Mouse (Mus musculus): Measurements from ENCODE around the gene Fam3b. TPM values are rescaled to one million over a fixed set of nuclear protein-coding genes. Genes with fewer than 3 reads are reported as not detected.
A peak's percentile ranks its signal among the peaks of the same experiment; 100 is the strongest.

The Fam3b gene
- 0.32 and 0.41 TPM in 2 replicates for polyA plus RNA-seq (2012; rRNA removed)

DNA sequence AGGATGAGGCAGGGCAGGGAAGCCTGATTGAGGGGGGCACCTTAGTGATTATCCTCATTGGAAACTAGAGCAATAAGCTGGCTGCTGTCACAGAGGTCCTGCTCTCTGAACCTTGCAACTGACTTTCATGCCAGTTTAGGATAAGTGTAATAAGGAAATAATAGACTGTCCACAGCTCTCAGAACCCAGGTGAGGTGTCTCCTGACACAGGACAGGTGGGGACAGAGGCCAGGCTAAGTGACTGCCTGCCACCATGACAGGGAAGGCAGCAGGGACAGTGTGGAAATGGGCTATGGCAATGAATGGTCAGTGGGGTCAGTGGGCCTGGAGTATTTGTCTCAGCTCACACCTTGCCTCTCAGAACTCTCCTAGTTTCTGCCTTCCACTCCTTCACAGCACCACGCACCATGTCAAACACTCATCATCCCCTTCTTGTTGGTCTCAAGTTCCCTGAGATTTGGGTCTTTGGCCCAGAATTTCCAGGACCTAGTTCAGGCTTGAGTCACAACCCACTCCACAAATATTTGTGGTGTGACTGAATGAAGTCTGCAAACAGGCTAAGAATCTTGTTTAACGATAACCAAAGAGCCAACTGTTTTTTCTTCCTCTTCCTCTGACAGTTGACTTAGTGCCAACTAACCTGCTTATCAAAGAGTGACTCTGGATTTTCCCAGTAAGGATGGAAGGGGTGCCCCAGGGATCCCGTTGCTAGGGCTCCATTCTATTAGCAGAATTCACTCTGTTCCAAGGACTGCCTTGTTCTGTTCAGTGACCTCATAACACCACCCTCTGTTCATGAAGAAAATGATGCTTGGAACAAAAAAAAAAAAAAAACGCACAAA lies at the start of gene Fam3b:
Gene Fam3b, minus strand, starts transcription at position 718 of the 842 bp plus-strand sequence.
- Histone ChIP-seq H3K4me1 (ENCODE audit: control insufficient read depth, insufficient read depth, low read length) (peaks cover 6% of the 10 kb centered on the region; the same call in 1 of the 2 replicates), H3K4me3 (replicated peaks; ENCODE audit: extremely low read depth, low read depth, low read length) (no peak within 1 kb of the TSS)
- TF ChIP-seq CTCF (IDR thresholded peaks at IDR 0.05; ENCODE audit: insufficient read depth, low read length): no peak
- TF ChIP-seq POLR2A (IDR thresholded peaks at IDR 0.05; ENCODE audit: borderline replicate concordance, extremely low read depth, low read depth, low read length): no peak
- 45% methylated on average over 4 of the region's 4 CpGs for WGBS
- DNase-seq: no peak

DNA sequence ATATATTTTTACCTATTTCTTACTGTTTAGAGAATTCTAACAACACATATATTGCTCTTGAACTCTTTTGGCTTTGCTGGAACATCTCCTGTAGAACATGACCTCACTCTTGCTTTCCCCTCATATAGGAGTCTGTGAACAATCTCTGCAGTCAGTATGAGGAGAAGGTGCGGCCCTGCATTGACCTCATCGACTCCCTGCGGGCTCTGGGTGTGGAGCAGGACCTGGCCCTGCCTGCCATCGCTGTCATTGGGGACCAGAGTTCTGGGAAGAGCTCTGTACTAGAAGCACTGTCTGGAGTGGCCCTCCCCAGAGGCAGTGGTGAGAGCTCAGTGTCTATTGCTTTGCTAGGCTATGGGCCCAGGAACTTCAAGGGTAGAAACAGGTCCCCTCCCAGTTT lies 29.7 kb upstream of the Fam3b start:
- TF ChIP-seq CTCF (IDR thresholded peaks at IDR 0.05; ENCODE audit: insufficient read depth, low read length): no peak
- TF ChIP-seq POLR2A (IDR thresholded peaks at IDR 0.05; ENCODE audit: borderline replicate concordance, extremely low read depth, low read depth, low read length): no peak
- no peak for DNase-seq
- 72% methylated on average over 4 of the region's 4 CpGs for WGBS
- Histone ChIP-seq H3K4me3 (replicated peaks; ENCODE audit: extremely low read depth, low read depth, low read length) (no peak overlapping the region), H3K4me1 (ENCODE audit: control insufficient read depth, insufficient read depth, low read length) (no peaks in the 10 kb centered on the region)

DNA sequence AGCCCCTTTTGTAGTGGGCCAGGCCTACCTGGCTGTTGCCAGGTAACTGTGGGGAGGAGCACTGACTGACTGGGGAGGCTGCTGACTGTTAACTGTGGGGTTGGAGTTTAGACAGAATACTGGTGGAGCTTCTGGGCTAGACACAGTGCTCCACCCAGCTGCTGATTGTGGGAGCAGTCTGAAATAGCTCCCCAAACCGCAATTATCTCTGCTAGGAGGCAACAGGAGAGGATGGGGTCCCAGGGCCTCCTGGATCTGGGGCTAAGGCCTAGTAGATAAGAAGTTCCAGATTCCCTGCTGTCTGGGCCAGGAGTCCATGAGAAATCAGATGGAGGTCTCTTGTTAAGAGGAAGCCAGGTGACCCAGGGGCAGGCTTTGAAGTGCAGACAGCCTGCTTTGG lies 22.2 kb upstream of the Fam3b start:
- 44% methylated on average over 1 of the region's 1 CpGs for WGBS

DNA sequence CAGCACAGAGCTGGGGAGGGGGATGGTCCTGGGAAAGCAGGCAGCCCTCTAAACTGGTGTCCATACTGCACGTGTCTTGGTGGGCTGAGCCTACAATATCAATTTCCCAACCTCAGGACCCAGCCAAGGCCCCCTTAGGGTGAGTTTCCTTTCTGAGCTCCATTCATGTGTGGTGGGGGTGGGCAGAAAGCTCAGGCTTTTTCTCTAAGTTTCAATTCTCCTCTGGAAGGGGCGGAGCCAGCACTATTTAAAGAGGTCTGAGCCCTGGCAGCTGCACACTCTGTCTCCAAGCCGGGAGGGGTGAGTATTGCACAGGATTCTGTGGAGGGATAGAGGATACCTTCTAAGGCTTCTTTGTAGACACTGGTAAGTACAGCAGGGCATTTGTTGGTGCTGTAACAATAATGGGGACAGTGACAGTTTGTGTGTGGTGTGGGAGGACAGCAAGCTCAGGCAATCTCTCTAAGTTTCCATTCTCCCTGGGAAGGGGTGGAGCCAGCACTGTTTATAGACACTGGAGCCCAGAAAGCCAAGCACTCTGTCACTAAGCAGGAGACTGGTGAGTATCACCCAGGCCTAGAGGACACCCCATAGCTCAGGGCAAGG lies 21.3 kb upstream of the Fam3b start:
- WGBS: 5% methylated on average over 3 of the region's 3 CpGs
- peak overlapping the region; percentile 41 for H3K4me3 ChIP-seq (replicated peaks; ENCODE audit: extremely low read depth, low read depth, low read length)
- peaks cover 11% of the 10 kb centered on the region for H3K4me1 ChIP-seq (ENCODE audit: control insufficient read depth, insufficient read depth, low read length)
- peak; percentile 60 for DNase-seq
- TF ChIP-seq CTCF (IDR thresholded peaks at IDR 0.05; ENCODE audit: insufficient read depth, low read length) (no peak), POLR2A (IDR thresholded peaks at IDR 0.05; ENCODE audit: borderline replicate concordance, extremely low read depth, low read depth, low read length) (no peak; the same call in 1 of the 2 replicates)

More for the DNA sequence above, 22.2 kb upstream of the Fam3b start:
- no peak for DNase-seq
- no peak for TF ChIP-seq CTCF (IDR thresholded peaks at IDR 0.05; ENCODE audit: insufficient read depth, low read length)
- no peak for TF ChIP-seq POLR2A (IDR thresholded peaks at IDR 0.05; ENCODE audit: borderline replicate concordance, extremely low read depth, low read depth, low read length)
- Histone ChIP-seq H3K4me1 (ENCODE audit: control insufficient read depth, insufficient read depth, low read length) (peaks cover 11% of the 10 kb centered on the region), H3K4me3 (replicated peaks; ENCODE audit: extremely low read depth, low read depth, low read length) (no peak overlapping the region)

DNA sequence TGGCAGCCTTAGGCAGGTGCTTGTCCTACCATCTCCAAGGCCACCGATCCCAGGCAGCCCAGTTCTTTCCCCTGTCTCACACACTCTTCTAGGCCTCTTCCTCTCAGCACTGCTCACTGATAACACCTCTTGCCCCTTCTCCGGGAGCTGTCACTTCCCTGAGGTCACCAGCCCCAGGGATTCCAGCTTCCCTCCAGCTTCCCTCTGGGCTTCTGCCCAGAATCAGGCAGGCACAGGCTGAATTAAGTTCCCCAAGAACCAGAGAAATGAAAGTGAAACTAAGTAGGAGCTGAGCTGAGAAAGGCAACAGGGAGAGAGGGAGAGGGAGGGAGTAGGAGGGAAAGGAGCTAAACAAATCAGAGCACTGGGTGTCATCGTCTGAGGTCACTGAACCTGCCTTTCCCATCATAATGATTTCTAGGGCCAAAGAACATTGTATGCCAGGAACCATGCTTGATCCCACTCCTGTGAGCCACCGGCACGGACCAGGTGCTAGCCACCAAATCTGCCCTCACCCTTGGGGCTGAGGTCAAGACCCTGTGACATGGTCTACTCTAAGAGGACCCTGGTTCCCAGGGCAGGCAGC lies 20.4 kb upstream of the Fam3b start:
- peak overlapping the region; percentile 64 for H3K4me3 ChIP-seq (replicated peaks; ENCODE audit: extremely low read depth, low read depth, low read length)
- WGBS: 6% methylated on average over 5 of the region's 5 CpGs
- TF ChIP-seq POLR2A (IDR thresholded peaks at IDR 0.05; ENCODE audit: borderline replicate concordance, extremely low read depth, low read depth, low read length) (no peak; the same call in 1 of the 2 replicates), CTCF (IDR thresholded peaks at IDR 0.05; ENCODE audit: insufficient read depth, low read length) (no peak)
- peak; percentile 65 for DNase-seq
- H3K4me1 ChIP-seq (ENCODE audit: control insufficient read depth, insufficient read depth, low read length): peaks cover 11% of the 10 kb centered on the region

DNA sequence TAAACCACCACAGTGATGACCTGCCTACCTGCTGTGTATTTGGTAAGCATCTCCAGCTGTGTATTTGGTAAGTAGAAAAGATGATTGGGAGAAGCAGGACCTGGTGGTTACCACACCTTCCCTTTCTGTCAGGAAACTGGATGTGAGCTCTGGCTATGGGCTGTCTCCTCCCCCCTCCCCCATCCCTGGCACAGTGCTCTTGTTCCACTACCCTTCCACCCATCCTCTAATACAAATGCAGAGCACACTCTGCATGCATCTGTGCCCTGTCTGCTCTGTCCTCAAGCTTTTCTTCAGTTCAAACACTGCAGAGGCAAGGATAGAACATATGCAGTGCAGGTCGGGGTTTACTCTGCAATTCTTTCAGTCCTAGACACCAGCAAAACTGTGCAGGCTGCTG lies 19.8 kb upstream of the Fam3b start:
- DNase-seq: no peak
- peaks cover 11% of the 10 kb centered on the region for H3K4me1 ChIP-seq (ENCODE audit: control insufficient read depth, insufficient read depth, low read length)
- no peak for TF ChIP-seq POLR2A (IDR thresholded peaks at IDR 0.05; ENCODE audit: borderline replicate concordance, extremely low read depth, low read depth, low read length)
- TF ChIP-seq CTCF (IDR thresholded peaks at IDR 0.05; ENCODE audit: insufficient read depth, low read length): no peak
- WGBS: 21% methylated on average over 1 of the region's 1 CpGs
- H3K4me3 ChIP-seq (replicated peaks; ENCODE audit: extremely low read depth, low read depth, low read length): peak overlapping the region; percentile 24

DNA sequence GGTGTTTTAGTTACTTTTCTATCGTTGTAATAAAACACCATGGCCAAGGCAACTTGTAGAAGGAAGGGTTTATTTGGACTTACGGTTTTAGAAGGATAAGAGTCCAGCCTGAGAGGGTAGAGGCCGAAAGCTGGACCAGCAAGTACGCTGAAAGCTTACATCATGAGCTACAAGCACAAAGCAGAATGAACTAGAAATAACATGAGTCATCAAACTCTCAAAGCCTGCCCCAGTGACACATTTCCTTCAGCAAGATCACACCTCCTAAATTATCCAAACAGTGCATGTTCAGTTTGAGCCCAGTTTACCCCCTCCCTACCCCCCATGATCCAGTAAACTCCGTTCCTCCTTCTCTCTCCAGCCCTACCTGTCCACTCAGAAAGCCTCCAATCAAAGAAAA lies 19.1 kb upstream of the Fam3b start:
- TF ChIP-seq CTCF (IDR thresholded peaks at IDR 0.05; ENCODE audit: insufficient read depth, low read length) (no peak), POLR2A (IDR thresholded peaks at IDR 0.05; ENCODE audit: borderline replicate concordance, extremely low read depth, low read depth, low read length) (no peak)
- Histone ChIP-seq H3K4me1 (ENCODE audit: control insufficient read depth, insufficient read depth, low read length) (peaks cover 11% of the 10 kb centered on the region), H3K4me3 (replicated peaks; ENCODE audit: extremely low read depth, low read depth, low read length) (no peak overlapping the region)
- no peak for DNase-seq
- WGBS: 68% methylated on average over 5 of the region's 5 CpGs

DNA sequence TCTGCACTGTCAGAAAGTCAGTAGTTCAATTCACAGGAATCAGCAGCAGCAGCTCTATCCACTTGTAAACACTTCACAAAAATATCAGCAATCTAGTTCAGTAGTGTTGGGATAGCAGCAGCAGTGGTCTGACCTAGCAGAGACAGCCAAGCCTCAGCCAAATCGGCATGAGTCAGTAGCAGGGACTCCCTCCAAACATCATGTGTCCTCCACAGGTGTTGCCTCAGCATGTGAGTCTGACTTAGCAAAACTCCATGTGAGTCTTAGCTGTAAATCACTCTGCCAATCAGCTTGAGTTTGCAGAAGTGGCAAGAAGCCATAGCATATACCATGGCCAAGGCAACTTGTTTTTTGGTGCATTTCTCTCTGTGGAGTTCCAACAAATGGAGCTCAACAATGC lies 18.5 kb upstream of the Fam3b start:
- H3K4me1 ChIP-seq (ENCODE audit: control insufficient read depth, insufficient read depth, low read length): peaks cover 11% of the 10 kb centered on the region
- WGBS: 80% methylated on average over 1 of the region's 1 CpGs
- no peak for DNase-seq
- no peak overlapping the region for H3K4me3 ChIP-seq (replicated peaks; ENCODE audit: extremely low read depth, low read depth, low read length)
- TF ChIP-seq CTCF (IDR thresholded peaks at IDR 0.05; ENCODE audit: insufficient read depth, low read length): no peak
- TF ChIP-seq POLR2A (IDR thresholded peaks at IDR 0.05; ENCODE audit: borderline replicate concordance, extremely low read depth, low read depth, low read length): no peak

DNA sequence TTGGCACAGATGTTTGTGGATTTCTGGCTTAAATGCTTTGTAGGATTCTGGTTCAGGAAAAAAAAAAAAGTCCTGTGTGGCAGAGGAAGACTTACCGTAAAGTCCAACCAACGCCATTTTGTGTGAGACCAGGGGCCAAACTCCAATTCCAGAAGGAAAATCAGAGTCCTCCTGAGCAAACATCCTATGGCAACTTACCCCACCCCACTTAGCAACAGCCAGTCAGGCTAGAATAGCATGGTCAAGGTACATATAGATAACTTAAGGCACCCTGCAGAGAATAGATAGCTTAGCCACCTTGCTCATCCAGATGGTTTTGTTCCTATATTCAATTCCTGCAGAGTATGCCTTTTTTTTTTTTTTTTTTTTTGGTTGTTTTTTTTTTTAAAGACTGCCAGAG lies 14.6 kb upstream of the Fam3b start:
- TF ChIP-seq POLR2A (IDR thresholded peaks at IDR 0.05; ENCODE audit: borderline replicate concordance, extremely low read depth, low read depth, low read length) (no peak), CTCF (IDR thresholded peaks at IDR 0.05; ENCODE audit: insufficient read depth, low read length) (no peak)
- Histone ChIP-seq H3K4me3 (replicated peaks; ENCODE audit: extremely low read depth, low read depth, low read length) (no peak overlapping the region), H3K4me1 (ENCODE audit: control insufficient read depth, insufficient read depth, low read length) (no peaks in the 10 kb centered on the region; the same call in none of the 2 replicates)
- no peak for DNase-seq
- 85% methylated on average over 2 of the region's 2 CpGs for WGBS

Measured in lung, adult 2 months (tissue).